Mouse (Mus musculus): ENCODE data around the gene Rnf223. TPM values are rescaled to one million over a fixed set of nuclear protein-coding genes. Genes with fewer than 3 reads are reported as not detected.
A peak's percentile ranks its signal among the peaks of the same experiment; 100 is the strongest.

Rnf223 gene
- total and polyA plus RNA-seq, 3 experiments: 0.07 to 0.80 (median 0.21) TPM

DNA sequence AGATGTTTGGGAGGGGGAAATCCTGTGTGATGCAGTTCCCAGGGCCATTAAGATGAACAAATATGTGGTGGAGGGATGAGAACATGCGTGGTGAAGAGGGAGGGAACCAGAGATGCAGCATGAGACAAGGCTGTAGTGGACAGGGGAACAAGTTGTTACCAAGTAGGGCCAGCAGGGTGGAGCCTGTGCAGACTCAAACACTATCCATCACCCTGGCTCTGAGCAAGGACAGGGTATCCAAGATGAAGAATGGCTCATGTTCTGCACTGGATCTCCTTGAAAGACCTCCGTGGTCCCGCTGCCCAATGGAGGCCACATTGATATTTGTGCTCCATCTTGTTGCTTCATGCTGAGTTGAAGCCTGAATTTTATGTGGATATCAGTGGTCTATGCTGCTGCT is 24.5 kb downstream of the Rnf223 start:
- in situ Hi-C loops (cut with MboI; ENCODE audit: low pct_ligation_motif_present, low pct_unique_long_range_greater_than_20kb, low sequenced_read_pairs) (no loop called here), dilution Hi-C loops (cut with MboI; ENCODE audit: extremely low pct_ligation_motif_present, extremely low pct_unique_long_range_greater_than_20kb, low sequenced_read_pairs) (no loop called here)
- H3K27ac ChIP-seq (ENCODE audit: insufficient read depth, low read depth): no peak overlapping the region
- peaks cover 11% of the 10 kb centered on the region for H3K9me3 ChIP-seq (replicated peaks; ENCODE audit: low read length)
- no peak for TF ChIP-seq NRF1 (IDR thresholded peaks at IDR 0.05; ENCODE audit: low read depth, low read length)
- no peak for TF ChIP-seq E2F4 (IDR thresholded peaks at IDR 0.05; ENCODE audit: insufficient replicate concordance, low read depth, low read length)
- TF ChIP-seq RAD21 (IDR thresholded peaks at IDR 0.05; ENCODE audit: low read depth, low read length): no peak
- TF ChIP-seq CTCF (conservative IDR thresholded peaks at IDR 0.05 in 1 of 2, IDR thresholded peaks at IDR 0.05 in 1 of 2; ENCODE audit: low read depth in 2 of 2, low read length in 2 of 2): no peak
- no peak for TF ChIP-seq USF2 (conservative IDR thresholded peaks at IDR 0.05; ENCODE audit: low read depth, low read length)
- no peak for TF ChIP-seq TBP (conservative IDR thresholded peaks at IDR 0.05; ENCODE audit: low read depth, low read length)
- no peak overlapping the region for H3K4me2 ChIP-seq (ENCODE audit: insufficient read depth, low read depth, poor library complexity, severe bottlenecking)
- H3K36me3 ChIP-seq (replicated peaks in 1 of 2; ENCODE audit: control insufficient read depth in 1 of 2, insufficient read depth in 1 of 2, low read length in 1 of 2): no peaks in the 10 kb centered on the region
- no peak overlapping the region for H3K4me3 ChIP-seq (replicated peaks in 1 of 3; ENCODE audit: low read depth in 2 of 3, low read length in 2 of 3, poor library complexity in 1 of 3)
- no peaks in the 10 kb centered on the region for H3K27me3 ChIP-seq (replicated peaks)
- H3K4me1 ChIP-seq (ENCODE audit: control insufficient read depth in 1 of 2, insufficient read depth in 2 of 2): no peaks in the 10 kb centered on the region
- H3K9ac ChIP-seq (ENCODE audit: insufficient read depth, low read depth): no peak overlapping the region
- H3K79me2 ChIP-seq (replicated peaks; ENCODE audit: control insufficient read depth, extremely low read depth, insufficient read depth, poor library complexity, severe bottlenecking): no peaks in the 10 kb centered on the region
- DNase-seq (ENCODE audit: extremely low read depth): no peak

DNA sequence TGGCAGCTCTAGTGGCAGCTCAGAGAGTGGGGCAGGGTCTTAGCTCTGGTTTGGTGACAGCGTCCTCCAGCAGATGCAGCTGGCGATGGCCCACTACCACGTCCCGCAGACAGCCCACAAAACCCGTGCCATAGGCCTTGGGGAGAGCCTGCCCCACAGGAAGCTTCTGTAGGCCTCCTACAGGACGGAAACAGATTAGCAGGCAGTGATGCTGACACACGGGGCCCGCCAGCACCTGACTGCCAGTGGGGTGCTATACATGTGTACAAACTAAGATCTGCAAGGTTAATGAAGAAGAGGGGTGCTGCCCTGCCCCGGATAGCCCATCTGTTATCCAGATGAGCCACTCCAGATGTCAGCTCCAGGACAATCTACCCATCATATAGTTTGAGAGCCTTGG is 36.2 kb downstream of the Rnf223 start:
- H3K4me1 ChIP-seq (ENCODE audit: control insufficient read depth in 1 of 2, insufficient read depth in 2 of 2): no peaks in the 10 kb centered on the region
- H3K27ac ChIP-seq (ENCODE audit: insufficient read depth, low read depth): no peak overlapping the region
- no peak overlapping the region for H3K4me3 ChIP-seq (replicated peaks in 1 of 3; ENCODE audit: low read depth in 2 of 3, low read length in 2 of 3, poor library complexity in 1 of 3)
- peak; percentile 4 for DNase-seq (ENCODE audit: extremely low read depth)
- no peak overlapping the region for H3K9ac ChIP-seq (ENCODE audit: insufficient read depth, low read depth)
- peaks cover 12 to 26% of the 10 kb centered on the region in 2 experiments for H3K36me3 ChIP-seq (replicated peaks in 1 of 2; ENCODE audit: control insufficient read depth in 1 of 2, insufficient read depth in 1 of 2, low read length in 1 of 2)
- peaks cover 12% of the 10 kb centered on the region for H3K9me3 ChIP-seq (replicated peaks; ENCODE audit: low read length)
- no peaks in the 10 kb centered on the region for H3K79me2 ChIP-seq (replicated peaks; ENCODE audit: control insufficient read depth, extremely low read depth, insufficient read depth, poor library complexity, severe bottlenecking)
- TF ChIP-seq RAD21 (IDR thresholded peaks at IDR 0.05; ENCODE audit: low read depth, low read length) (peak; percentile 4), MAFK (IDR thresholded peaks at IDR 0.05; ENCODE audit: insufficient replicate concordance, low read length) (no peak), CTCF (conservative IDR thresholded peaks at IDR 0.05 in 1 of 2, IDR thresholded peaks at IDR 0.05 in 1 of 2; ENCODE audit: low read depth in 2 of 2, low read length in 2 of 2) (peak in 1 of 2 experiments; percentile 30; a peak in 2 of 4 replicates)
- dilution Hi-C loops (cut with MboI; ENCODE audit: extremely low pct_ligation_motif_present, extremely low pct_unique_long_range_greater_than_20kb, low sequenced_read_pairs) (no loop called here), in situ Hi-C loops (cut with MboI; ENCODE audit: low pct_ligation_motif_present, low pct_unique_long_range_greater_than_20kb, low sequenced_read_pairs) (no loop called here)
- no peaks in the 10 kb centered on the region for H3K27me3 ChIP-seq (replicated peaks)
- H3K4me2 ChIP-seq (ENCODE audit: insufficient read depth, low read depth, poor library complexity, severe bottlenecking): no peak overlapping the region

GRCm38 (mm10) chr4:156168611-156169010 is 38.3 kb downstream of the Rnf223 start:
- Histone ChIP-seq H3K36me3 (replicated peaks in 1 of 2; ENCODE audit: control insufficient read depth in 1 of 2, insufficient read depth in 1 of 2, low read length in 1 of 2) (peaks cover 32 to 45% of the 10 kb centered on the region in 2 experiments), H3K4me3 (replicated peaks in 1 of 3; ENCODE audit: low read depth in 2 of 3, low read length in 2 of 3, poor library complexity in 1 of 3) (no peak overlapping the region), H3K27me3 (replicated peaks) (no peaks in the 10 kb centered on the region), H3K4me2 (ENCODE audit: insufficient read depth, low read depth, poor library complexity, severe bottlenecking) (no peak overlapping the region), H3K79me2 (replicated peaks; ENCODE audit: control insufficient read depth, extremely low read depth, insufficient read depth, poor library complexity, severe bottlenecking) (no peaks in the 10 kb centered on the region), H3K9me3 (replicated peaks; ENCODE audit: low read length) (no peaks in the 10 kb centered on the region), H3K9ac (ENCODE audit: insufficient read depth, low read depth) (no peak overlapping the region), H3K4me1 (ENCODE audit: control insufficient read depth in 1 of 2, insufficient read depth in 2 of 2) (no peaks in the 10 kb centered on the region), H3K27ac (ENCODE audit: insufficient read depth, low read depth) (no peak overlapping the region)
- no peak for DNase-seq (ENCODE audit: extremely low read depth)
- dilution Hi-C loops (cut with MboI; ENCODE audit: extremely low pct_ligation_motif_present, extremely low pct_unique_long_range_greater_than_20kb, low sequenced_read_pairs) (no loop called here), in situ Hi-C loops (cut with MboI; ENCODE audit: low pct_ligation_motif_present, low pct_unique_long_range_greater_than_20kb, low sequenced_read_pairs) (no loop called here)
- TF ChIP-seq ZC3H11A (IDR thresholded peaks at IDR 0.05; ENCODE audit: low read depth, low read length): no peak
- TF ChIP-seq SMC3 (IDR thresholded peaks at IDR 0.05; ENCODE audit: low read depth, low read length): no peak
- no peak for TF ChIP-seq CHD2 (IDR thresholded peaks at IDR 0.05; ENCODE audit: low read length)
- no peak for TF ChIP-seq KAT2A (IDR thresholded peaks at IDR 0.05; ENCODE audit: insufficient replicate concordance, low read length)
- no peak for TF ChIP-seq EP300 (IDR thresholded peaks at IDR 0.05; ENCODE audit: low read length)
